Mouse (Mus musculus) neural tube, embryonic 11.5 days (tissue): Measurements from ENCODE around the gene Rpl41. TPM values are rescaled to one million over a fixed set of nuclear protein-coding genes. Genes with fewer than 3 reads are reported as not detected.
"Not testable (repeated sequence)": the region's sequence is repeated elsewhere in the genome, so short reads cannot be mapped to it uniquely, and the experiment has no call there.

Experiments
- ATAC-seq: fragments of 200-750 bp; cut with Nextera tagmentation; 2 replicates; pipeline ENCODE4 v1.8.0; 2017; ENCODE audit warnings: moderate number of reproducible peaks, mild to moderate bottlenecking, moderate TSS enrichment, moderate library complexity; ENCODE audit not compliant: insufficient read depth, low FRiP score, low TSS enrichment
- DNase-seq: peaks from one replicate; pipeline ENCODE4 v3.0.0-alpha.2; 2015; ENCODE audit warnings: low spot score
- H3K27ac ChIP-seq: fragments of 300-500 bp; sonication (generic); 2 replicates; pipeline ENCODE4 v1.5.1; 2014; ENCODE audit warnings: low read depth, mild to moderate bottlenecking, low read length
- H3K27me3 ChIP-seq: fragments of 300-500 bp; sonication (generic); 2 replicates; pipeline ENCODE4 v1.6.1; 2014; ENCODE audit warnings: mild to moderate bottlenecking, low read length, mixed read lengths; ENCODE audit not compliant: control insufficient read depth, insufficient read depth
- H3K36me3 ChIP-seq: fragments of 300-500 bp; sonication (generic); 2 replicates; pipeline ENCODE4 v1.6.1; 2014; ENCODE audit warnings: mild to moderate bottlenecking, low read length, moderate library complexity, mixed read lengths; ENCODE audit not compliant: control insufficient read depth, insufficient read depth
- H3K4me1 ChIP-seq: fragments of 300-500 bp; sonication (generic); 2 replicates; pipeline ENCODE4 v1.6.1; 2014; ENCODE audit warnings: low read length, mixed read lengths; ENCODE audit not compliant: control insufficient read depth, insufficient read depth
- H3K4me2 ChIP-seq: fragments of 300-500 bp; sonication (generic); 2 replicates; pipeline ENCODE4 v1.6.1; 2014; ENCODE audit warnings: low read depth, mild to moderate bottlenecking, moderate library complexity
- H3K4me3 ChIP-seq: fragments of 300-500 bp; sonication (generic); 2 replicates; pipeline ENCODE4 v1.5.1; 2014; ENCODE audit warnings: low read depth, low read length
- H3K9ac ChIP-seq: fragments of 300-500 bp; sonication (generic); 2 replicates; pipeline ENCODE4 v1.6.1; 2014; ENCODE audit warnings: mild to moderate bottlenecking, low read length
- H3K9me3 ChIP-seq: fragments of 300-500 bp; sonication (generic); 2 replicates; pipeline ENCODE4 v1.6.1; 2016; ENCODE audit warnings: low read length; ENCODE audit not compliant: control insufficient read depth
- WGBS: fragments of 180-500 bp; shearing (Covaris S2); extraction: QIAGEN DNeasy Blood & Tissue Kit; methylation state at CpG from one replicate; pipeline ENCODE4 v1.1.7; 2014; 5-methylcytosine and 5-hydroxymethylcytosine counted together
- polyA plus RNA-seq: library from polyadenylated mRNA; unstranded; fragments of >200 nt; fragmentation: Nextera tagmentation; extraction: Ambion mirVana; gene quantifications from 2 replicates; pipeline ENCODE4 v1.2.1, GENCODE M21; 2014

The Rpl41 gene
- polyA plus RNA-seq, 1 experiment from 2014 or later: 3,132 TPM

DNA sequence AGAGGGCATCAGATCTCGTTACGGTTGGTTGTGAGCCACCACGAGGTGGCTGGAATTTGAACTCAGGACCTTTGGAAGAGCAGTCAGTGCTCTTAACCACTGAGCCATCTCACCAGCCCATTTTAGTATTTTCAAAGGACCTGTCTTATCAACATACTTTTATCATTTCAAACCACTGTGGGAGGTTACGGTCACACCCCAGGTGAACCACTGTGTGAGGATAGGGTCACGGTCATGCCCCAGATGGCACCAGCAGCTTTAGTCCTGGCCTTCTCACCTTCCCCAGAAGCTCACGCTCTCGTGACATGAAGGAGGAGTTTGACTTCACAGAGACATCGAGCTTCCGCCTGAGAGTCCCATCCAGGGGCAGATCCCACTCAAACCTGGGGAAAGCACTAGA lies 37.9 kb downstream of the Rpl41 start:
- H3K4me3 ChIP-seq: no peak overlapping the region
- ATAC-seq: no peak
- WGBS: 87% methylated on average over 9 of the region's 9 CpGs
- no peaks in the 10 kb centered on the region for H3K4me1 ChIP-seq
- peaks cover 3% of the 10 kb centered on the region; the same call in 1 of the 2 replicates for H3K27me3 ChIP-seq
- H3K36me3 ChIP-seq: 0 out of 2 replicates have a peak, but pooled peaks cover 4% of the 10 kb centered on the region
- DNase-seq: no peak
- H3K9me3 ChIP-seq: no peaks in the 10 kb centered on the region
- H3K27ac ChIP-seq: no peak overlapping the region
- H3K9ac ChIP-seq: no peak overlapping the region
- no peak overlapping the region for H3K4me2 ChIP-seq

DNA sequence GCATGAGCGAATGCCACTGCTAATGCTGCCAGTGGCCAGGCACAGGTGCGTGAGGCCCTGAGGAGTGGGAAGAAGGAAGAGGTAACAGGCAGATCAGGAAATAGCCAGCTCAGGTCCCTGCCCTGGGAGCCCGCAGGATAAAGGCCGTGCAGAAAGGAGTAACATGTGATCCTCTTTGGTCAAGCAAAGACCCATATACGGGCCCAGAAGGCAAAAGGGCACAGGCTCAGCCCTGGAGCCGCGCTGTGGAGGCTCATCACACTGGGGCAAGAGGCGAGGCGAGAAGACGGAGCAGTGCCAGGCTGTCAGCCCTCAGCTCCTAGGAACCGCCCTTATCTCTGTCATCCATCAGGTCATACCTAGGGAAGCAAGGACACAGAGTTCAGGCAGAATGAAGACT lies 38.8 kb downstream of the Rpl41 start:
- DNase-seq (no peak), ATAC-seq (no peak)
- no peaks in the 10 kb centered on the region for H3K9me3 ChIP-seq
- H3K27ac ChIP-seq: no peak overlapping the region
- H3K27me3 ChIP-seq: no peaks in the 10 kb centered on the region
- H3K36me3 ChIP-seq: 0 out of 2 replicates have a peak, but pooled peaks cover 2% of the 10 kb centered on the region
- no peak overlapping the region for H3K4me3 ChIP-seq
- 88% methylated on average over 11 of the region's 11 CpGs for WGBS
- no peak overlapping the region for H3K9ac ChIP-seq
- no peaks in the 10 kb centered on the region for H3K4me1 ChIP-seq
- no peak overlapping the region for H3K4me2 ChIP-seq

DNA sequence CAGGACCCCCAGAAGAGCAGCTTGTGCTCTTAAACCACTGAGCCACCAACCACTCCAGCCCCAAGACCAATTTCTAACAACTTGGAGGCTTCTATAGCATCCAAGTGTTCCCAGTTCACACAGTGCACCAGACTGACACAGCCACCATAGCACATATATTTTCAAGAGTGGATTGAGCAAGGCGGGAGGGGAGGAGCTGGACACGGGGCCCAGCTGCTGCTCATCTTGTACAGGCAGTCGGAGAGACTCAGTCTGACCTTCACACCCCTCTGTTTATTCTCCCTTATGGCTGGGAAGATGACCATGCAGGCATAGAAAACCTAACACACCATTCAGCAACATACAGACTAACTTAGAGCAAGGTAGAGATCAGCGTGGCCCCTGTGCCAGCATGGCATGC lies 39.3 kb downstream of the Rpl41 start:
- Histone ChIP-seq H3K4me1 (no peaks in the 10 kb centered on the region), H3K27ac (no peak overlapping the region), H3K9ac (no peak overlapping the region), H3K4me2 (no peak overlapping the region), H3K9me3 (no peaks in the 10 kb centered on the region), H3K4me3 (no peak overlapping the region), H3K36me3 (0 out of 2 replicates have a peak, but pooled peaks cover 2% of the 10 kb centered on the region), H3K27me3 (no peaks in the 10 kb centered on the region)
- ATAC-seq: no peak
- DNase-seq: no peak
- 80% methylated on average over 4 of the region's 4 CpGs for WGBS

DNA sequence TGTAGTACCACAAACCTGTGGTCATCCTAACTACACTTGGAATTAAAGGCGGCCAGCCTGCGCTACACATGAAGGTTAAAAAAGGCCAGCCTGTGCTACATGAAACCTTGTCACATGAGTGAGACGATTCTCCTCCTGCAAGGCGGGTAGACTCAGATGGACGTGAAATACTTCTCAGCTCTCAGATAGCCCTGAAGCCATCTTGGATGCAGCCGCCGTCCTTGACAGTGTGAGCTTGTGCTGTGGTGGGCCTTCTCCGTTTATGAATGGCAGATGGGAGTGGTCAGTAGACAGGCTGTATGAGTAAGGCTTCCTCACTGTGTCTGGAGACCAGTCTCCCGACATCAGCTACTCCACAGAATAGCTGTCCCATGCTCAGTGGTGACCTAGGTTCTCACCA lies 39.9 kb downstream of the Rpl41 start:
- H3K4me3 ChIP-seq: no peak overlapping the region
- no peak overlapping the region for H3K9ac ChIP-seq
- 0 out of 2 replicates have a peak, but pooled peaks cover 2% of the 10 kb centered on the region for H3K36me3 ChIP-seq
- ATAC-seq (no peak), DNase-seq (no peak)
- H3K9me3 ChIP-seq: no peaks in the 10 kb centered on the region
- H3K27ac ChIP-seq: no peak overlapping the region
- H3K4me1 ChIP-seq: no peaks in the 10 kb centered on the region
- no peak overlapping the region for H3K4me2 ChIP-seq
- 90% methylated on average over 9 of the region's 9 CpGs for WGBS
- no peaks in the 10 kb centered on the region for H3K27me3 ChIP-seq

DNA sequence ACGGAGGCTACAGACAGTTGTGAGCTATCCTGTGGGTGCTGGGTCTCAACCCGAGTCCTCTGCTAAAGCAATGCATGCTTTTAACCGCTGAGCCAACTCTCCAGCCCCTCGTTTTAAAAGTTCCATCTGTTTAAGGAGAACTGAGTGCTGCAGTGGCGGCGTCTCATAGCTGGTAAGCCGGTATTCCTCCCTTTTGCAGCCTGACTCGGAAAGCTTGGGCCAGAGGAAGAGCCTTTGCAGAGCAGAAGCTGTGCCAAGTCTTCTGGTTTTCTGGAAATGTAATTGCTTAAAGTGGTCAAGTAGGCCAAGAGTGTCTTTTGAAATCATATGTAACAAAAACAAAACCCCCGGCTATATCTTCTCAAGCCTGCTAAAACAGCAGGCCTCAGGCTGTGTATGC lies 40.8 kb downstream of the Rpl41 start:
- ATAC-seq: no peak
- Histone ChIP-seq H3K9me3 (no peaks in the 10 kb centered on the region), H3K27me3 (no peaks in the 10 kb centered on the region), H3K36me3 (0 out of 2 replicates have a peak, but pooled peaks cover 2% of the 10 kb centered on the region), H3K27ac (no peak overlapping the region), H3K9ac (no peak overlapping the region), H3K4me2 (no peak overlapping the region), H3K4me3 (no peak overlapping the region), H3K4me1 (no peaks in the 10 kb centered on the region)
- 84% methylated on average over 9 of the region's 9 CpGs for WGBS
- no peak for DNase-seq

DNA sequence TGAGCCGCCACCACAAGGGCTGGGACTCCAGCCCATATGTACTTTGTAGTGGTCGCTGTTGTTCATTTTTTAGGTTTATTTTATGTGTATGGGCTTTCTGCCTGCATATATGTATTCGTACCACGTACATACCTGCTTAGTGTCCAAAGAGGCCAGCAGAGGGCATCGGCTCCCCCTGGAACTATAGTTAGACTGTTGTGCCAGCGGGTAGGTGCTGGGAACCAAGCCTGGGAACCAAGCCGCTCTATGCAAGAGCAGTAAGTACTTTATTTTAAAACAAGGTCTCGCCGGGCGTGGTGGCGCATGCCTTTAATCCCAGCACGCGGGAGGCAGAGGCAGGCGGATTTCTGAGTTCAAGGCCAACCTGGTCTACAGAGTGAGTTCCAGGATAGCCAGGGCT lies 43.1 kb downstream of the Rpl41 start:
- WGBS: 94% methylated on average over 14 of the region's 14 CpGs
- H3K36me3 ChIP-seq: 0 out of 2 replicates have a peak, but pooled peaks cover 2% of the 10 kb centered on the region
- no peak overlapping the region for H3K4me2 ChIP-seq
- H3K9me3 ChIP-seq: no peaks in the 10 kb centered on the region
- ATAC-seq: no peak
- H3K4me1 ChIP-seq: no peaks in the 10 kb centered on the region
- no peak overlapping the region for H3K4me3 ChIP-seq
- no peak for DNase-seq
- no peak overlapping the region for H3K9ac ChIP-seq
- H3K27me3 ChIP-seq: no peaks in the 10 kb centered on the region
- no peak overlapping the region for H3K27ac ChIP-seq

DNA sequence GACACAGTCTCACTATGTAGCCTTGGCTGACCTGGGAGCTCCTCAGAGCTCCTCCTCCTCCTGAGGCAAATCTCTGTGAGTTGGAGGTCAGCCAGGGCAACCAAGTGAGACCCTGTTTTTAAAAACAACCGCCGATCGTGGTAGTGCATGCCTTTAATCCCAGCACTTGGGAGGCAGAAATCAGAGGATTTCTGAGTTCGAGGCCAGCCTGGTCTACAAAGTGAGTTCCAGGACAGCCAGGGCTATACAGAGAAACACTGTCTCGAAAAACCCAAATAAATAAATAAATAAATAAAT lies 43.8 kb downstream of the Rpl41 start:
- H3K4me1 ChIP-seq, ATAC-seq, H3K27ac ChIP-seq, H3K4me3 ChIP-seq, H3K36me3 ChIP-seq, H3K9ac ChIP-seq, H3K9me3 ChIP-seq, DNase-seq, H3K4me2 ChIP-seq, H3K27me3 ChIP-seq: not testable (repeated sequence)
- 95% methylated on average over 5 of the region's 5 CpGs for WGBS

DNA sequence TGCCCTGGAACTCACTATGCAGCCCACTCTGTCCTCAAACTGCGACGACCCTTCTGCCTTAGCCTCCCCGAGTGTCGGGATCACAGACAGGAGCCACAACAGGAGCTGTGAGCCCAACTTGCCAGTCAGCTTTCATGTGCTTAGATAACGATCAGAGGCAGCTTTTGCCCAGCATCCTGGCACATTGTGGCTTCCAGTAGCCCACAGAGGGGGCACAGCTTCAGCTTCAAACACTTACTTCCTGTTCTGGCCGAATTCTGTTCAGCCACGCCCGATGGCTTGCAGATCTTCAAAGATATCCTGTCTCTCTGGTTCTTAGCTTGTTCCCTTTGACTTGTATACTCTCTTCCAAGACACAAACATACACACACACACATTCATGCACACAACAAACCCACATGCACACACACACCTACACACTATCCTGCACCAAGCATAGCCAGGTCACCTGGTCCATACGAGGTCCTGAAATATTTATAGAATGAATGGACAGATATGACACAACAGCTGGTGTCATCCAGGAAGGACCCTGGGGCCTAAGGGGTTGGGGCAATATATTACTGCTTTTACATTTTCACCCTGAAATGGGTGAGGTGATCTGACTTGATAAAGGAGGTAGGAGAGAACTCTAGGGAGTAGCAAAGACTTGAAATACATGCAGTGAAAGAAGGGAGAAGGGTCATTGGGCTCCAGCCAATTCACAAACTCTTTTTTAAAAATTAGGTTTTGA lies 44.3 kb downstream of the Rpl41 start:
- H3K27me3 ChIP-seq: no peaks in the 10 kb centered on the region
- WGBS: 78% methylated on average over 9 of the region's 9 CpGs
- no peak overlapping the region for H3K9ac ChIP-seq
- no peak overlapping the region for H3K4me2 ChIP-seq
- no peaks in the 10 kb centered on the region for H3K36me3 ChIP-seq
- H3K4me3 ChIP-seq: no peak overlapping the region
- H3K4me1 ChIP-seq: no peaks in the 10 kb centered on the region
- H3K27ac ChIP-seq: no peak overlapping the region
- ATAC-seq: no peak
- no peak for DNase-seq
- no peaks in the 10 kb centered on the region for H3K9me3 ChIP-seq

DNA sequence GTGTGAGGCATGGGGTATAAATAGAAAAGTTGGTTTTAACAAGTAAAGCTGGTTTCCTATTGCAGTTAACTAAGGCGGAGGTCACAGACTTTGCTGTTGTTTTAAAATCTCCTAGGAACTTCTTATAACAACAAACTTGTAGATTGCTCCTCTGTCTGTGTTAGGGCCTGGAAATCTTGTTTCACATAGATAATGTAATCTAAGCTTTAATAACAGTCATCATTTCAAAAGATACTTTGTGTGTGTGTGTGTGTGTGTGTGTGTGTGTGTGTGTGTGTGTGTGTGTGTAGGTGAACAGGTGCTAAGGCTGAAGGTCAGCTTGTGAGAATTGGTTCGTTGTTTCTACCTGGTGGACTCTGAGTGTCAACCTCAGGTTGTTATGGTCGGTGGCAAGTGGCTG lies 45.1 kb downstream of the Rpl41 start:
- Histone ChIP-seq H3K9me3 (no peaks in the 10 kb centered on the region), H3K4me1 (0 out of 2 replicates have a peak, but pooled peaks cover 3% of the 10 kb centered on the region), H3K4me2 (no peak overlapping the region), H3K36me3 (no peaks in the 10 kb centered on the region), H3K9ac (no peak overlapping the region), H3K27me3 (no peaks in the 10 kb centered on the region), H3K4me3 (no peak overlapping the region), H3K27ac (no peak overlapping the region)
- ATAC-seq (no peak), DNase-seq (no peak)
- 87% methylated on average over 3 of the region's 3 CpGs for WGBS
